Mouse (Mus musculus) stomach, embryonic 16.5 days (tissue): ENCODE measurements around the gene Zfp790. TPM values are rescaled to one million over a fixed set of nuclear protein-coding genes. Genes with fewer than 3 reads are reported as not detected.
A peak's percentile ranks its signal among the peaks of the same experiment; 100 is the strongest.

Experiments
- ATAC-seq: fragments of 200-750 bp; cut with Nextera tagmentation; 2 replicates; pipeline ENCODE4 v1.8.0; 2017; ENCODE audit warnings: moderate number of reproducible peaks, moderate TSS enrichment; ENCODE audit not compliant: insufficient read depth, low FRiP score
- H3K27ac ChIP-seq: fragments of 300-500 bp; sonication (generic); 2 replicates; pipeline ENCODE4 v1.5.1; 2014; ENCODE audit warnings: low read length
- H3K27me3 ChIP-seq: fragments of 300-500 bp; sonication (generic); 2 replicates; pipeline ENCODE4 v1.6.1; 2014; ENCODE audit warnings: low read length, control low read depth, mixed read lengths; ENCODE audit not compliant: control insufficient read depth, insufficient read depth
- H3K36me3 ChIP-seq: fragments of 300-500 bp; sonication (generic); 2 replicates; pipeline ENCODE4 v1.6.1; 2014; ENCODE audit warnings: low read length; ENCODE audit not compliant: control insufficient read depth, insufficient read depth
- H3K4me1 ChIP-seq: fragments of 300-500 bp; sonication (generic); 2 replicates; pipeline ENCODE4 v1.6.1; 2014; ENCODE audit warnings: low read length, control low read depth, mixed read lengths; ENCODE audit not compliant: control insufficient read depth, insufficient read depth
- H3K4me2 ChIP-seq: fragments of 300-500 bp; sonication (generic); 2 replicates; pipeline ENCODE4 v1.6.1; 2014; ENCODE audit warnings: low read depth, low read length, mixed read lengths
- H3K4me3 ChIP-seq: fragments of 300-500 bp; sonication (generic); replicated peaks from 2 replicates; pipeline ENCODE4 v1.5.1; 2014; ENCODE audit warnings: mild to moderate bottlenecking, low read length
- H3K9ac ChIP-seq: fragments of 300-500 bp; sonication (generic); 2 replicates; pipeline ENCODE4 v1.6.1; 2014; ENCODE audit warnings: low read length
- H3K9me3 ChIP-seq: fragments of 300-500 bp; sonication (generic); replicated peaks from 2 replicates; pipeline ENCODE4 v1.6.1; 2016; ENCODE audit warnings: low read length, control low read depth; ENCODE audit not compliant: control insufficient read depth
- WGBS: fragments of 180-500 bp; shearing (Covaris S2); extraction: QIAGEN DNeasy Blood & Tissue Kit; methylation state at CpG from one replicate; pipeline ENCODE4 v1.1.7; 2014; 5-methylcytosine and 5-hydroxymethylcytosine counted together
- polyA plus RNA-seq: library from polyadenylated mRNA; unstranded; fragments of >200 nt; fragmentation: Nextera tagmentation; extraction: Ambion mirVana; gene quantifications from 2 replicates; pipeline ENCODE4 v1.2.1, GENCODE M21; 2015

Zfp790 gene
- polyA plus RNA-seq, 1 experiment from 2014 or later: 13.0 TPM

DNA sequence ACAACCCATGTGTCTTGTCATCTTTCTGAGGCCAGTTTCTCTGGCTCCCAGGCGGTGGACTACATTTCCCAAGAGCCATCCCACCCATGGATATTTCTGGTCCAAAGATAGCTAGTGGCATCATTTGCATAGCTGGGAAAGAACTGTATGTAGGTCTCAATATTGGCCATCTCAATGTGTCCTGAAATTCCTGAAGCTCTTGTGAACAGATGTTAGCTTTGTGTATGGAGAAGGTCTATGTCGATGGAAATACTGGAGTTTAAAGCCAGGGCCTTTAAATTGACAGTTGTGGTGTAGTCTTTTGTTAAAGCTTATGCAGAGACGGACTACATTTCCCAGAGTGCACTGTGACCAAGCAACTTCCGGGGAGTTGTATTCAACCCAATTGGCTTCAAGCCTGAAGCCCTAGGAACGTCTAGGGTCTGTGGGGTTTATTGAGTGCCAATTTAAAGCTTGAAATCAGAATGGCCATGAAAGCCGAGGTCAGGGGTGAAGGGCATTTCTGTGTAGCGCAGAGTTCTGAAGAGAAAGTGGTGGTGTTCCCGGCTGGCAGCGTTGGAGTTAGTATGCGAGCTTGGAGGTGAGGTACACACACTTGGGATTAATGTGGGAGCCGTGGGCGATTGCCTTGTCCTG lies 2.8 kb downstream of the Zfp790 start:
- Histone ChIP-seq H3K4me1 (peaks cover 22% of the 10 kb centered on the region), H3K4me2 (peak overlapping the region; percentile 77), H3K9ac (peak overlapping the region; percentile 78), H3K27ac (peak overlapping the region; percentile 51; the same call in 1 of the 2 replicates), H3K4me3 (peak overlapping the region; percentile 70), H3K9me3 (no peaks in the 10 kb centered on the region), H3K36me3 (no peaks in the 10 kb centered on the region; the same call in 1 of the 2 replicates), H3K27me3 (no peaks in the 10 kb centered on the region)
- 2% methylated on average over 12 of the region's 12 CpGs for WGBS
- peak; percentile 49 for ATAC-seq

DNA sequence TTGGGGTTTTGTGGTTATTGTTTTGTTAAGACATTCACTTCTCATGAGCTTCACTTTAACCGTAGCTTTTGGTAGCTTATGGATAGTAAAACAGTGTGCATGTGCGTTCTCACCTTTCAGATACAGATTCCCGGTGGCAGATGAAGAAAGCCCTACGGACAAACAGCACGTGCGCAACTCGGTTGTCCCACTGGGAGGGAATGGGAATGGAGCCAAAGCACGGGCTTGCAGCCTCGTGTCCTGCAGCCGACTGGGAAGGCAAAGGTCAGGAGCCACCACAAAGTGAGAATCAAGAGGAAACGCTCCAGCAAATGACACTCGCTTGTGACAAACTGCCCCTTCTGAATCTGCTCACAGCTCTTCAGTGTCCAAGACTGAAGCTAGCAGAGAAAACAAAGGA lies 12.1 kb downstream of the Zfp790 start:
- Histone ChIP-seq H3K4me1 (no peaks in the 10 kb centered on the region), H3K9me3 (0 out of 2 replicates have a peak, but pooled peaks cover 10% of the 10 kb centered on the region), H3K27me3 (no peaks in the 10 kb centered on the region), H3K9ac (no peak overlapping the region), H3K4me3 (no peak overlapping the region), H3K27ac (no peak overlapping the region), H3K36me3 (peaks cover 41% of the 10 kb centered on the region), H3K4me2 (no peak overlapping the region)
- 91% methylated on average over 12 of the region's 12 CpGs for WGBS
- ATAC-seq: no peak

DNA sequence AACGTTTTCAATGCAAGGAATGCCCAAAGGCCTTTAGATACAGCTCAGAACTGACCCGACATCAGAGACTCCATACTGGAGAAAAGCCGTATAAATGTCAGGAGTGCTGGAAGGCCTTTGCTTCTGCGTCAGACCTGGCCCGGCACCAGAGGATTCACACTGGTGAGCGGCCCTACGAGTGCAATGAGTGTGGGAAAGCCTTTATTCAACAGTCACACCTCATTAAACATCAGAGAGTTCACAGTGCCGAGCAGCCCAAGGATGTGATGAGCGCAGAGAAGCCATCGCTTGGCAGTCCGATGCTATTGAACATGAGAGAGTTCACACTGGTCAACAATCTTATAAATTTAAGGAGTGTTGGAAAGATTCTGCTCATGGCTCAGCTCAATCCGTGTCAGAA lies 13.9 kb downstream of the Zfp790 start:
- Histone ChIP-seq H3K27me3 (no peaks in the 10 kb centered on the region), H3K9ac (no peak overlapping the region), H3K4me2 (no peak overlapping the region), H3K9me3 (0 out of 2 replicates have a peak, but pooled peaks cover 10% of the 10 kb centered on the region), H3K36me3 (peaks cover 41% of the 10 kb centered on the region), H3K4me3 (no peak overlapping the region), H3K27ac (no peak overlapping the region), H3K4me1 (no peaks in the 10 kb centered on the region)
- 90% methylated on average over 12 of the region's 12 CpGs for WGBS
- ATAC-seq: no peak

DNA sequence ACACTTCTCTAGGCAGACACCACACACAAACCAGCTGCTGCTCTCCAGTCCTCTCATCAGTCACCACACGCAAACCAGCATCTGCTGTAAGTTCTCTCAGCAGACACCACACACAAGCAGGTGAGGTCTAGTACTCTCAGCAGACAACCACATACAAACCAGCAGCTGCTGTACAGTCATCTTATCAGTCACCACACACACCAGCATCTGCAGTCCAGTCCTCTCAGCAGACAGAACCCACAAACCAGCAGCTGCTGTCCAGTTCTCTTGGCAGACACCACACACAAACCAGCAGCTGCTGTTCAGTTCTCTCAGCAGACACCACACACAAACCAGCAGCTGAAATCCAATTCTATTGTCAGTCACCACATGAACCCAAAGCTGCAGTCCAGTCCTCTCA lies 20.9 kb downstream of the Zfp790 start:
- Histone ChIP-seq H3K36me3 (peaks cover 5% of the 10 kb centered on the region; the same call in 1 of the 2 replicates), H3K4me1 (no peaks in the 10 kb centered on the region), H3K27me3 (no peaks in the 10 kb centered on the region), H3K4me2 (no peak overlapping the region), H3K9me3 (0 out of 2 replicates have a peak, but pooled peaks cover 3% of the 10 kb centered on the region), H3K9ac (no peak overlapping the region), H3K4me3 (no peak overlapping the region), H3K27ac (no peak overlapping the region)
- no peak for ATAC-seq
- 95% methylated on average over 1 of the region's 1 CpGs for WGBS

DNA sequence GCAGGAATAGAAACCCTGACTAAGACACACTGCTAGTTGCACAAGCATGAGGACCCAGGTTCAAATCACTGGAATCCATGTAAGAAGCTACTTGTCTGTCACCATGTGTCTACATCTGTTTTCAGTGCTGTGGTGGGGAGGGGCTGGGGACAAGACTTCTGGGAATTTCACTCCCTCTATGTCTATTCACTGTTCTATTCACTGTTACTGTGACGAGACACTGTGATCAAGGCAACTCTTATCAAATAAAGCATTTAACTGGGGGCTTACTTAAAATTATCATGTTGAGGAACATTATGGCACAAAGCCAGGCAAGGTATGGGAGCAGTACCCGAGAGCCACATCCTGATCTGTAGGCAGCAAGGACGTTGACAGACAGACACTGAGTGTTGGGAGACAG lies 23.3 kb downstream of the Zfp790 start:
- Histone ChIP-seq H3K9ac (no peak overlapping the region), H3K4me3 (no peak overlapping the region), H3K36me3 (no peaks in the 10 kb centered on the region), H3K27me3 (no peaks in the 10 kb centered on the region), H3K4me2 (no peak overlapping the region), H3K27ac (no peak overlapping the region), H3K4me1 (no peaks in the 10 kb centered on the region), H3K9me3 (0 out of 2 replicates have a peak, but pooled peaks cover 3% of the 10 kb centered on the region)
- no peak for ATAC-seq
- WGBS: 84% methylated on average over 3 of the region's 3 CpGs

DNA sequence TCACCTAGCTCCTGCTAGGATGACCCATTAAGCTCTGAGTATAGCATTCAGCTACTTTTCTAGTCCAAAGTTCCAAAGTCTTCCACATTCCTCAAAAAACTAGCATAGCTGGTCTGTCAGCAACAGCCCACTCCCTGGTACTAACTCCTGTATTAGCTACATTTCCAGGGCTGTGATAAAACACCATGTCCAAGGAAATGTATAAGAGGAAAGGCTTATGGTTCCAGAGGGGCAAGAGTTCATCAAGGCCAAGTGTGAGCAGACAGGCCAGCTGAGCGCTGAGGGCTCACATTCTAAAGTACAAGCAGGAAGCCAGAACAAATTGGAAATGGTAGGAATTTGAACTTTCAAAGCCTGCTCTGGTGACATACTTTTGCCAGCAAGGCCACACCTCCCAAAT lies 26.2 kb downstream of the Zfp790 start:
- ATAC-seq: no peak
- H3K9me3 ChIP-seq: no peaks in the 10 kb centered on the region
- no peak overlapping the region for H3K9ac ChIP-seq
- no peaks in the 10 kb centered on the region for H3K4me1 ChIP-seq
- 95% methylated on average over 1 of the region's 1 CpGs for WGBS
- H3K36me3 ChIP-seq: no peaks in the 10 kb centered on the region; the same call in 1 of the 2 replicates
- no peak overlapping the region for H3K4me2 ChIP-seq
- no peak overlapping the region for H3K4me3 ChIP-seq
- H3K27me3 ChIP-seq: no peaks in the 10 kb centered on the region
- no peak overlapping the region for H3K27ac ChIP-seq

DNA sequence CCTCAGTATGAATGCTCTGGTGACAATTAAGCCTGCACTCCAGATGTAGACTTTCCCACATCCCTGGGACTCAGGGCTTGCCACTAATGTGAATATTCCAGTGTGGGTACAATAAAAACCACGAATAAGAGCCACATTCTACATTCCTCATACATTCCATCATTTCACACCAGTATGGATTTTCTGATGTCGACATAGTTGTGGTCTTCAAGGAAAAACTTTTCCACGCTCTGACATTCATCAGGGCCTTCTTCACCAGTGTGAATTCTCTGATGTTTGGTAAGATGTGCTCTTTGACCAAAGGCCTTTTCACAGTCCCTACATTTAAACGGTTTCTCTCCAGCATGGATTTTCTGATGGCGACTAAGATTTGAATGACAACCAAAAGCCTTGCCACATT lies 28.7 kb downstream of the Zfp790 start:
- H3K9me3 ChIP-seq: no peaks in the 10 kb centered on the region
- no peak for ATAC-seq
- H3K9ac ChIP-seq: no peak overlapping the region
- no peaks in the 10 kb centered on the region for H3K27me3 ChIP-seq
- H3K27ac ChIP-seq: no peak overlapping the region
- no peaks in the 10 kb centered on the region; the same call in 1 of the 2 replicates for H3K36me3 ChIP-seq
- H3K4me3 ChIP-seq: no peak overlapping the region
- no peaks in the 10 kb centered on the region for H3K4me1 ChIP-seq
- WGBS: 87% methylated on average over 5 of the region's 5 CpGs
- no peak overlapping the region for H3K4me2 ChIP-seq

DNA sequence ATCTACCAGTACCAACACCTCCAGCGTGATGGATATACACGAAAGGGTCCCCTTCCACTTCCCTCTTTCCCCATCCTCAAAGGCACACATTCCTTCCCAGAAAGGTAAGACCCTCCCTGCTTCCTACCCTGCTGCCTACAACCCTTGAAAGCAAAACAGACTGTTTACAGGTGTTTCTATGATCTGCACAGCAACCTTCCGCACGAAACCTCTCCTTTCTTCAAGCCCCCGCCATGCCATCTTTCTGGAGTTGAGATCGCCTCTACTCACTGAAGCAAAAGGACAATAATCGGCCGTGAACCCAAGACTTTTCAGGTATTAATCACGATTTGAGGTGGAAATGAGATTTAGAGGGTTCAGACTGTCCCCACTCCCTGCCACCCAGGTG lies 36.9 kb downstream of the Zfp790 start:
- Histone ChIP-seq H3K9ac (peak overlapping the region; percentile 78), H3K4me1 (peaks cover 5% of the 10 kb centered on the region; the same call in 1 of the 2 replicates), H3K36me3 (no peaks in the 10 kb centered on the region), H3K27ac (no peak overlapping the region), H3K9me3 (no peaks in the 10 kb centered on the region), H3K27me3 (no peaks in the 10 kb centered on the region), H3K4me2 (peak overlapping the region; percentile 94), H3K4me3 (peak overlapping the region; percentile 68)
- ATAC-seq: no peak
- 58% methylated on average over 9 of the region's 9 CpGs for WGBS

DNA sequence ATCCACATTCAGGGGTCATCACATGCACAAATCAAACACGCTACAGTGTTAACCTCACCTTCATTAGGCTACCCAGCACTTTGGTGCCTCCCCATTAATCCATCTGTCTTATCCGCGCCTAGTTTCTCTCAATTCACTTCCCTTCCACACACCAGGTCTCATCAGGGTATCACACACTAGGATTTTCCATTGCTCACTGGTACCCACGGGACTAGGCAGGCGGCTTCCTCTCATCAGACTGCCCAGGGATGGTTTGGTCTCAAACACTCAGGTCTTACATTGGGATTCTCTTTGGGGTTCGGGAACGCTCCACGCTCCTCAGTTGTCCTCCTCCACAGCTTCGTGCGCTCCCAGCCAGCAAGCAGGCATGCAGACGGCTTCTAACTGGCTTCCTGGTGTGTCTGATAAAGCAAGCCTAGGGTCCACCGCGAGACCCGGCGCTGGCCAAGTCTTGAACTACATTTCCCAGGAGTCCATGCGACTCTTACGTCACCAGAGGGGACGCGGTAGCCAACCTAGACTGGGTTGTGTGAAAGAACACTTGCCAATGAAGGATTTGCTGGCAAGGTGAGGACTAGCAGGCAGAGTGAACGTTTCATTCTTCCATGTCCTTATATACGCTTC lies 37.4 kb downstream of the Zfp790 start, which contains the start of gene Zfp940:
TSS of gene Zfp940 (minus strand) at position 451 of the 624 bp plus-strand sequence.
- Histone ChIP-seq H3K4me2 (peak within 1 kb of the TSS; percentile 94), H3K4me3 (peak within 1 kb of the TSS; percentile 68)
- WGBS: under 1% methylated on average over 21 of the region's 21 CpGs

More for the DNA sequence above, 37.4 kb downstream of the Zfp790 start, which contains the start of gene Zfp940:
- H3K27ac ChIP-seq: no peak within 1 kb of the TSS
- no peaks in the 10 kb centered on the region for H3K36me3 ChIP-seq
- H3K9ac ChIP-seq: peak within 1 kb of the TSS; percentile 78
- peak; percentile 95 for ATAC-seq
- H3K27me3 ChIP-seq: no peaks in the 10 kb centered on the region
- H3K4me1 ChIP-seq: peaks cover 5% of the 10 kb centered on the region; the same call in 1 of the 2 replicates
- no peaks in the 10 kb centered on the region for H3K9me3 ChIP-seq
